Mouse (Mus musculus) erythroid progenitor cell, adult 5-6 weeks (primary cell): ENCODE results near the gene Lsm12. TPM values are rescaled to one million over a fixed set of nuclear protein-coding genes. Genes with fewer than 3 reads are reported as not detected.

Source experiments
- ATAC-seq: replicated peaks from 2 replicates; pipeline ENCODE4 v1.8.0; 2016; ENCODE audit warnings: moderate number of reproducible peaks, mild to moderate bottlenecking, moderate TSS enrichment, inconsistent platforms; ENCODE audit not compliant: poor library complexity, low FRiP score, severe bottlenecking
- total RNA-seq, 2 experiments: library from RNA; stranded (forward) in 1 of 2; stranded (reverse) in 1 of 2; fragments of 150-400 nt in 1 of 2; fragments of 186-747, 209-891 nt in 1 of 2; gene quantifications; 2 replicates each; pipeline versions ENCODE4 v1.2.3 to v1.2.4; 2015 to 2017; ENCODE audit warnings: low replicate concordance in 2 of 2

Gene Lsm12
- 60.8 and 82.5 TPM in 2 replicates for total RNA-seq (2015; ENCODE audit: low replicate concordance)
- 28.0 and 39.7 TPM in 2 replicates for total RNA-seq (2017; ENCODE audit: low replicate concordance)

DNA sequence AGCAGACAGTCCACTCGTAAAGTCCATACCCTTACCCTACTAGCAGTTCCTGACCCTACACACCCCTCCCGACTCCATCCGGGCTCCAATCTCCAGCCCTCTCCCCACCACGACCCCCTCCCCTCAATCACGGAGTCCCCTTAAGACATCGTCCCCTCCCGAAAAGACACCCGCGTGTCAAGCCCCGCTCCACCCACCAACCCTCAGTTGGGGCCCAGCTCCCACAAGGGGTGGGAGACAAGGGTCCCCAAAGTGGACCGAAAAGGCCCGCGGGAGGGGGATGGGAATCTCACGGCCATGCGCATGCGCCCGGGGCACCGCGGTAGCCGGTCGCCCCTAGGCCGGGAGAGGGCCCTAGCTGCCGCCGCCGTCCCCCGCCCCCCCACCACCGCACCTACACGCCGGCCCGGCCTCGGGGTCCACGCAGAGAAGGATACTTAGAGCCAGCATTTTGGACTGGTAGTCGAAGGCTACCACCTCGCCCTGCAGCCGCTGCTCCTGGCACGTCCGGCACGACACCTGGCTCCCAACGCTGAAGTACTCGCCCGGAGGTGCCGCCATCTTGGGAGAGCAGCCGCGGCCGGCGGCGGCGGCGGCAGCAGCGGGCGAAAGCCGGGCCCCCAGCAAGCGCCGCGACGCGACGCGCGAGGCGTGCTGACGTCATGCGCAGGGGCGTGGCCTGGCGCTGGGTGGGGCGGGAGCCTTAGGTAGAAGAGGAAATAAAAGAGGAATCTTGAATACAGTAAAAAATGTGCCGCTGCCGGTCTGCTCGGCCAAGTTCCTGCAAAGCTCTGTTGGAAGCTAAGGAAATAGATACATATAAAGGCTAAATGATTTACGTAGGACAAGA lies at the start of gene Lsm12:
Gene Lsm12, minus strand, starts transcription at position 651 of the 850 bp plus-strand sequence.
- peak; percentile 95 for ATAC-seq

- peak; percentile 97 for ATAC-seq
Observed at GRCm38 (mm10) chr11:102230006-102230741, 45.1 kb upstream of the Lsm12 start, which contains the start of gene Hdac5. TSS of gene Hdac5 (minus strand) at chr11:102230166.

- ATAC-seq = peak; percentile 6; the same call in 1 of the 2 replicates
Observed at GRCm38 (mm10) chr11:102229331-102229953, 44.3 kb upstream of the Lsm12 start.

GRCm38 (mm10) chr11:102228646-102229268 lies 43.7 kb upstream of the Lsm12 start:
- no peak for ATAC-seq

DNA sequence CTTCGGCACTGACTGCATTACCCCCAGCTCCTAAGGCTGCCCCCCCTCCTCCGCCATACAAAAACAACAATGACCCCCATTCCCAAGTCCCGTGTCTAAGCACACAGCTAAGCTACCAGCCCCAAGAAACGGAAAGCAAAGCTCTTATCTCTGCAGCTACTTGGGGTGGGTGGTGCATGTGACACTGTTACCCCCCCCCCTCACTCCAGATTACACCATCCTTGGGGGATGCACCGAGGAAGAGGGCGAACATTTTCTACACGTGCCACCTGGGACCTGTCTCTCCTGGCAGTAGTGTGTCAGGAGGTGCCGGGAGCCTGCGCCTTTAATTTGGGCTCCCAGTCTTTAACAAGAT lies 43.1 kb upstream of the Lsm12 start:
- no peak for ATAC-seq

DNA sequence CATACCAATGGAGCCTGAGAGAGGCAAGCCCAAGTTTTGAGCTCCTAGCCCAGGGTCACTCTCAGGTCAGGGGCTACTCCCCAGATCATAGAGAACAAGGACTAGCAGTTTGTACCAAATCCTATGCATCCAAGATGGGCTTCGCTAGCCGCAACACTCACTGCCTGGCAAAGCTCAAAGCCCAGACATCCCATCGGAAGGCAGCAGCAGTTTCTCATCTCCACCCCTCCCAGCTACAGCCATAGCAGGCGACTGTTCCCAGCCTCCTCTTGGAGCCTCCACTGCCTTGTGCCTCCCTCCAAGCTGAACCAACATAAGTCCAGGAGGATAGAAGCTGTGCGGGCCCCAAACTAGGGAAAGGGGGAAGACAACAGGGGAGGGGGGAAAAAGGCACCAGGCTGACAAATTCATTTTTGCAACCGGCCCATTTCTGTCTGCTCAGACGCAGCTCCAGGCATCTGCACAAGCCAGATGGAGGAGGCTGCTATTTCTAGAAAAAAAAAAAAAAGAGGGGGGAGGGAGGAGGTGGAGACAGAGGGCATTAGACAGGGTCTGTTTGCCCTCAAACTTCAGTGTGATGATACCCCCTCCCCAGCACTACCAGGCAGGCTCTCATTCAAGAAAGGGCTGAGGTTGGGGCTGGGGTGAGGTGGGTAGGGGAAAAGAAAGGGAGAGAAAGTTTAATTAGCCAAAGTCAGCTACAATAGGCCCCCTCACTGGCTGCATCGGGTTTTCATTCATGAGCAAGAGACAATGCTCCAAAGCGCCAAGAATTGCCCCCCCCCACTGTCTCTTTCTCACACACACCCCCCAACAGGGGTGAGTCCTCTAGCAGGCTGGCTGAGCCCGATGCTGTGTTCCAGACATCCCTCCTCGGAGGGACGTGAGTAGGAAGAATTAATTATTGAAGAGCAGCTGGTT lies 42.4 kb upstream of the Lsm12 start:
- no peak for ATAC-seq

- no peak for ATAC-seq
Observed at GRCm38 (mm10) chr11:102226067-102226978, 41.2 kb upstream of the Lsm12 start.

- ATAC-seq = no peak
Observed at GRCm38 (mm10) chr11:102225221-102225620, 40.1 kb upstream of the Lsm12 start.

- ATAC-seq = no peak
Observed at GRCm38 (mm10) chr11:102224686-102225085, 39.6 kb upstream of the Lsm12 start.

GRCm38 (mm10) chr11:102223166-102223565 lies 38.1 kb upstream of the Lsm12 start:
- ATAC-seq = no peak

GRCm38 (mm10) chr11:102221954-102222351 lies 36.9 kb upstream of the Lsm12 start:
- ATAC-seq = no peak

DNA sequence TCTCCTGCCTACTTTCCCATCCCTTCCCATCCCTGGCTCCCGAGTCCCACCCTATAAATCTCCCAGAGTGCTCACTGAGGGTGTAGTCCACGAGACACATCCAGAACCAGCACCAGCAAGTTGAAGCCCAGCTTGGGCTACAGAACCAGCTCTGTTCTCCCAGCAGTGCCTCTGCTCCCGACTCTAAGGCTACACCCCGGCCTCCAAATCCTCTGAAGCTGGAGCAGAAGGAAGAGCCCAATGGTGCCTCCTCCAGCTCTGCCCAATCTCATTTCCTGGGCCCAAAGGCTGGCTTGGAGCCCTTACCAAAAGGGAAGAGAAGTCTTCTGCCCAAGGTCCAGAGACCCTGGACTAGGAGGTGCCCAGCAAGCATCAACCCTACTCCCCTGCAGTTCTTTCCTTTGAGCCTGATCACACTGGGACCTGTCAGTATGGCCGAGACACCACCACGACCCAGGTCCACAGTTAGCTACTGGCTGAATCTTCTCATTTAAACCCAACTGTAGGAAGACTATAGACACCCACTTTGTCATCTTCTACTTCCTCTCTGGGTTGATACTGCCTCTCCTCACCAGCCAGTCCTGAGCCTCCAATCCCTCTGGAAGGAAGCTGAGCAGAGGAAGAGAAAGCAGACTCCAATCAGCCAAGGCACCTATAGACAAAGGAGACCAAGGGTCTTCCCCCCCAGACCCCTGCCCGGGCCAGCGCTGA lies 36.3 kb upstream of the Lsm12 start:
- no peak for ATAC-seq

DNA sequence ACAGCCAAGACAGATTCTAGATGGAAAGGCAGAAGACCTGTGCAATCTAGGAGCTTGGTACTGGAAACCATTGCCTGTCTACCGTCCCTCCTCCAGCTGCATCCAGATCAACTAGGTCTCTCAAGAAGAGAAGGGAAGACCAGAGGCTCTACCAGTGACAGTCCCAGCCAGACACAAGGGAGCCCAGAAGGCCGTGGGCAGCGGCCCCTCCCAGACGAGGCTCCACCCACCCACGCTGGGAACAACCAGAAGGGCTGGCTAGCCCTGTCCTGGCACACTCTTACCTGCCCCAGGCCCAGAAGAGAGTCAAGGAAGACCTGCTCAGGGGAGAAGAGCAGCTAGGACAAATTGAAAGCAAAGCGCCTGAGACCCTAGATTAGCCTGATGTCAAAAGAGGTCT lies 35.4 kb upstream of the Lsm12 start:
- ATAC-seq = no peak

- no peak for ATAC-seq
Observed at GRCm38 (mm10) chr11:102219994-102220346, 34.9 kb upstream of the Lsm12 start.

DNA sequence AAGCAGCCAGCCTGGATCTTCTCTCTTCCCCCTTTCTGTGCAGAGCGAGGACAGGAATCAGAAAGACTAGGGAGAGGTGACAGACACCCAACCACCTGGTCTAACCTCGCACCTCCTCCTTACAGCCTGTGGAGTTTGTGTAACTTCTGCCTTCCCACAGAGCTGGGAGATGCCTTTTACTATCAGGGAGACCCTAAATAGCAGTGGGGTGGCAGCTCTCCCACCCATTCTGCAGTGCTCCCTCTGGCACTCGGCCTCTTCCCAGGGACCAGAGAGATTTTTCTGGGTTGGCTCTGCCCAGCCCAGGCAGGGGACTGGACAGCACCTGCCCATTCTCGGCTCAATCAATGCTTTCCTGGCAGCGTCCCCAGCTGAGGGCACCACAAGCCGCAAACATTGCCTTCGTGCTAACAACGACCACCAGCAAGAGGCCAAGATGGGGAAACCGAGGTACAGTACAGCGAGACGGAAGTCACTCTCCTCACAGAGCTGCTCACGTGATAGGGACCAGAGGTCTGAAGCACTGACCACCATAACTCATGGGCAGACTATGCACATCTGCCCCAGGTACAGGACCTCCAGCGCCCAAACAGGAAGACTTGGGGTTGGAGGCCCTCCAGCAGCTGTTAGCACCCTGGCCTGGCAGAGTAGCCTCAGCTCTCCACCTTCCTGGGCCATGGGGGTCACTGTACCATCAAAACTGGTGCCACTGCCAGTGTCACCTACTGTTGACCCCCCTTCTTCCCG lies 34.3 kb upstream of the Lsm12 start:
- ATAC-seq = no peak

- peak; percentile 54 for ATAC-seq
Observed at GRCm38 (mm10) chr11:102218783-102219182, 33.7 kb upstream of the Lsm12 start.
